Mouse (Mus musculus) right cerebral cortex, postnatal 25 days (tissue): Measurements from ENCODE around the gene Kctd10.

Source experiments
- DNase-seq: peaks from one replicate; pipeline ENCODE4 v3.0.0; 2022

Gene Kctd10

GRCm38 (mm10) chr5:114343612-114344011 lies 36.7 kb downstream of the Kctd10 start:
- no peak for DNase-seq

GRCm38 (mm10) chr5:114342996-114343395 lies 37.3 kb downstream of the Kctd10 start:
- no peak for DNase-seq

GRCm38 (mm10) chr5:114323791-114324507 lies 56.4 kb downstream of the Kctd10 start:
- DNase-seq: peak; percentile 13

- DNase-seq: no peak
Measured at GRCm38 (mm10) chr5:114323105-114323790, 57.1 kb downstream of the Kctd10 start.
